8 mouse cellular contexts compared by ENCODE assay signal in the genomic region with DNA sequence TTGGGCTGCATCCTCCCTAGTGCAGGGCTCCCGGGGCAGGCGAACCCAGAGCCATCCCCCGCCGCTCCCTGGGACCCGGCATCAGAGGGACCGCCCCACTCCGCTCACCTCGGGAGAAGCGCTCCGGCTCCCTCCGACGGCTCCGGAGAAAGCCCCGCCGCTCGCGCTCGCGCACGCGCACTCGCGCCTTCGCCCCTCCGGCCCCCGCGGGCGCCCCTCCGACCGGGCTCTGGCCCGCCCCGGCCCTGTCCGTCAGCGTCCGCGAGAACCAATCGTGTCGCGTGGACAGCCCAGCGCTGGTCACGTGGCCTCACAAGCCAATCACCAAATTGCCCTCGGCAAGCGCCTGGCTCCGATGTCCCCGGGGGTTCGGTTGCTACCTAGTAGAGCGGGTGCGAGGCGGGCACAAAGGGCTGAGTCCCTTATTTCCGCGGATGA. TPM values are rescaled to one million over a fixed set of nuclear protein-coding genes. Genes with fewer than 3 reads are reported as not detected.
DNase-seq lines count a peak whose midpoint lies in the region; ATAC-seq and TF ChIP-seq lines count a peak whose summit lies in the region.

TSS of gene Tmem108 (minus strand) at position 191 of the 438 bp plus-strand sequence.

- no peaks in the 10 kb centered on the region for H3K9me3 ChIP-seq in hindbrain, embryonic 11.5 days (ENCODE audit: control insufficient read depth, low read length)
- no peaks in the 10 kb centered on the region for H3K9me3 ChIP-seq in lung, embryonic 15.5 days

- peak within 1 kb of the TSS; percentile 75 for H3K4me3 ChIP-seq in cerebellum, adult 2 months (replicated peaks; ENCODE audit: insufficient read depth, low read depth, low read length)
- H3K4me3 ChIP-seq in hindbrain, embryonic 11.5 days (ENCODE audit: low read depth, low read length): peak within 1 kb of the TSS; percentile 50
- peak within 1 kb of the TSS; percentile 63 for H3K4me3 ChIP-seq in lung, embryonic 15.5 days

- no peaks in the 10 kb centered on the region for H3K36me3 ChIP-seq in hindbrain, embryonic 11.5 days (ENCODE audit: control insufficient read depth, insufficient read depth, low read length)
- no peaks in the 10 kb centered on the region for H3K36me3 ChIP-seq in lung, embryonic 15.5 days

- peak within 1 kb of the TSS; percentile 91 for H3K4me2 ChIP-seq in hindbrain, embryonic 11.5 days (replicated peaks; ENCODE audit: low read depth, low read length)
- H3K4me2 ChIP-seq in lung, embryonic 15.5 days: peak within 1 kb of the TSS; percentile 98

- peak; percentile 98 for ATAC-seq in hindbrain, embryonic 11.5 days (ENCODE audit: low FRiP score)
- peak; percentile 99 for ATAC-seq in lung, embryonic 15.5 days (ENCODE audit: borderline replicate concordance, extremely low read depth, low FRiP score, low TSS enrichment)

- H3K9ac ChIP-seq in hindbrain, embryonic 11.5 days (ENCODE audit: low read depth, low read length): peak within 1 kb of the TSS; percentile 63
- peak within 1 kb of the TSS; percentile 53 for H3K9ac ChIP-seq in lung, embryonic 15.5 days

- H3K27ac ChIP-seq in cerebellum, adult 2 months (ENCODE audit: insufficient read depth, low read length): peak within 1 kb of the TSS; percentile 76
- H3K27ac ChIP-seq in hindbrain, embryonic 11.5 days (ENCODE audit: low read depth, low read length): no peak within 1 kb of the TSS
- H3K27ac ChIP-seq in lung, embryonic 15.5 days: no peak within 1 kb of the TSS

- peak; percentile 82 for TF ChIP-seq POLR2A in cerebellum, adult 2 months (IDR thresholded peaks at IDR 0.05; ENCODE audit: borderline replicate concordance, insufficient read depth, low read length)

- WGBS in cerebellum, adult 2 months: under 1% methylated on average over 51 of the region's 51 CpGs
- under 1% methylated on average over 25 of the region's 51 CpGs for WGBS in hindbrain, embryonic 11.5 days
- under 1% methylated on average over 47 of the region's 51 CpGs for WGBS in lung, embryonic 15.5 days

- peaks cover 11% of the 10 kb centered on the region; the same call in 1 of the 2 replicates for H3K4me1 ChIP-seq in cerebellum, adult 2 months (ENCODE audit: control insufficient read depth, insufficient read depth, low read length)
- no peaks in the 10 kb centered on the region for H3K4me1 ChIP-seq in hindbrain, embryonic 11.5 days (replicated peaks; ENCODE audit: control insufficient read depth, insufficient read depth, low read length)
- H3K4me1 ChIP-seq in lung, embryonic 15.5 days: peaks cover 10% of the 10 kb centered on the region; the same call in 1 of the 2 replicates

- TF ChIP-seq CTCF in cerebellum, adult 2 months (IDR thresholded peaks at IDR 0.05; ENCODE audit: borderline replicate concordance, insufficient read depth, low read depth, low read length): no peak

- peak; percentile 12 to 25 for DNase-seq in CD8-positive naive resting alpha-beta T cell, adult 2 months (ENCODE audit: low read depth in 2 of 2, low spot score in 2 of 2)
- peak; percentile 97 to 98 for DNase-seq in cerebellum, adult 2 months
- DNase-seq in frontal cortex, adult 2 months (ENCODE audit: extremely low spot score in 1 of 2, low spot score in 1 of 2): peak; percentile 88 to 96
- DNase-seq in hindbrain, embryonic 11.5 days (ENCODE audit: low spot score): peak; percentile 93
- DNase-seq in layer of hippocampus, adult 9-11 months: peak; percentile 93
- DNase-seq in ovary, postnatal 14 days (ENCODE audit: low spot score): peak; percentile 71
- peak; percentile 62 for DNase-seq in thymus, postnatal 0 days (ENCODE audit: low spot score)

- H3K27me3 ChIP-seq in cerebellum, adult 2 months (ENCODE audit: control insufficient read depth, insufficient read depth, low read length): no peaks in the 10 kb centered on the region
- H3K27me3 ChIP-seq in hindbrain, embryonic 11.5 days (ENCODE audit: control insufficient read depth, insufficient read depth, low read length): peaks cover 19% of the 10 kb centered on the region; the same call in 1 of the 2 replicates
- peaks cover 30% of the 10 kb centered on the region for H3K27me3 ChIP-seq in lung, embryonic 15.5 days

RNA-seq across cellular contexts. Expression of gene Tmem108, which starts in this region (rescaled TPM):
- polyA plus RNA-seq in cerebellum, adult 2 months (2012; rRNA removed): 32.3 and 37.8 TPM in 2 replicates
- polyA plus RNA-seq in frontal cortex, adult 2 months (2012; rRNA removed): 22.4 and 24.7 TPM in 2 replicates
- 13.2 and 14.9 TPM in 2 replicates for polyA plus RNA-seq in hindbrain, embryonic 11.5 days (2014; fragmentation: Nextera tagmentation; extraction: Ambion mirVana)
- polyA plus RNA-seq in lung, embryonic 15.5 days (2015; fragmentation: Nextera tagmentation; extraction: Ambion mirVana): 12.3 and 13.3 TPM in 2 replicates
- 11.3 and 11.9 TPM in 2 replicates for polyA plus RNA-seq in thymus, postnatal 0 days (2015; fragmentation: Nextera tagmentation; extraction: Ambion mirVana)

Comparison
In these comparisons a context has a peak if more than half of its experiments do, and no peak if none do; other contexts are left out.
1. DNase-seq: peak in every context shown above with its lines; median percentile 98 in cerebellum, adult 2 months; 93 in hindbrain, embryonic 11.5 days; 93 in layer of hippocampus, adult 9-11 months; 92 in frontal cortex, adult 2 months; 71 in ovary, postnatal 14 days; 62 in thymus, postnatal 0 days; 18 in CD8-positive naive resting alpha-beta T cell, adult 2 months.